25 mouse cellular contexts compared by ENCODE assay signal in genomic region chr5:113600803-113601202, GRCm38 (mm10). TPM values are rescaled to one million over a fixed set of nuclear protein-coding genes. Genes with fewer than 3 reads are reported as not detected.
A peak's percentile ranks its signal among the peaks of the same experiment; 100 is the strongest.
DNase-seq lines count a peak whose midpoint lies in the region; ATAC-seq and TF ChIP-seq lines count a peak whose summit lies in the region.
"Had no signal": no experiment of that assay in that cellular context is flagged by ENCODE, and none has a peak within 500 bp of the region (broad histone marks: within the 10 kb centered on the region; RNA-seq: fewer than 3 reads in every experiment).

No protein-coding gene starts in this region.

- 67% methylated on average over 4 of the region's 4 CpGs for WGBS in forebrain, postnatal 0 days
- WGBS in forebrain, embryonic 10.5 days = 88% methylated on average over 4 of the region's 4 CpGs
- WGBS in midbrain, embryonic 13.5 days = 69% methylated on average over 4 of the region's 4 CpGs
- WGBS in midbrain, embryonic 11.5 days = 79% methylated on average over 4 of the region's 4 CpGs
- 33% methylated on average over 4 of the region's 4 CpGs for WGBS in embryonic facial prominence, embryonic 13.5 days
- 42% methylated on average over 4 of the region's 4 CpGs for WGBS in neural tube, embryonic 14.5 days

- H3K4me1 ChIP-seq in forebrain, postnatal 0 days (ENCODE audit: insufficient read depth) = no peaks in the 10 kb centered on the region
- no peaks in the 10 kb centered on the region for H3K4me1 ChIP-seq in forebrain, embryonic 10.5 days
- H3K4me1 ChIP-seq in midbrain, embryonic 13.5 days (replicated peaks) = no peaks in the 10 kb centered on the region
- no peaks in the 10 kb centered on the region for H3K4me1 ChIP-seq in midbrain, embryonic 11.5 days (ENCODE audit: control insufficient read depth, insufficient read depth, low read length)
- peaks cover 38% of the 10 kb centered on the region for H3K4me1 ChIP-seq in embryonic facial prominence, embryonic 13.5 days
- no peaks in the 10 kb centered on the region for H3K4me1 ChIP-seq in neural tube, embryonic 14.5 days (ENCODE audit: control insufficient read depth, insufficient read depth, low read length)

- no peak overlapping the region for H3K4me2 ChIP-seq in forebrain, postnatal 0 days (ENCODE audit: low read depth)
- no peak overlapping the region for H3K4me2 ChIP-seq in midbrain, embryonic 13.5 days (replicated peaks)
- no peak overlapping the region for H3K4me2 ChIP-seq in midbrain, embryonic 11.5 days
- peak overlapping the region; percentile 20; the same call in 1 of the 2 replicates for H3K4me2 ChIP-seq in embryonic facial prominence, embryonic 13.5 days
- H3K4me2 ChIP-seq in neural tube, embryonic 14.5 days (ENCODE audit: low read depth, low read length) = no peak overlapping the region
- H3K4me2 ChIP-seq: heart, embryonic 11.5 days had no signal

- H3K27ac ChIP-seq in forebrain, postnatal 0 days (ENCODE audit: low read depth, low read length) = no peak overlapping the region
- no peak overlapping the region for H3K27ac ChIP-seq in forebrain, embryonic 10.5 days
- 0 out of 2 replicates have a peak overlapping the region, but pooled peaks have one; percentile 11 for H3K27ac ChIP-seq in midbrain, embryonic 13.5 days
- no peak overlapping the region for H3K27ac ChIP-seq in midbrain, embryonic 11.5 days (ENCODE audit: low read depth, low read length)
- peak overlapping the region; percentile 76 for H3K27ac ChIP-seq in embryonic facial prominence, embryonic 13.5 days
- H3K27ac ChIP-seq in neural tube, embryonic 14.5 days (ENCODE audit: low read depth, low read length) = peak overlapping the region; percentile 64
- H3K27ac ChIP-seq: liver, embryonic 14.5 days; macrophage had no signal

- H3K9ac ChIP-seq in forebrain, postnatal 0 days = no peak overlapping the region
- H3K9ac ChIP-seq in midbrain, embryonic 13.5 days (replicated peaks) = no peak overlapping the region
- no peak overlapping the region for H3K9ac ChIP-seq in midbrain, embryonic 11.5 days (ENCODE audit: low read length)
- no peak overlapping the region for H3K9ac ChIP-seq in embryonic facial prominence, embryonic 13.5 days
- H3K9ac ChIP-seq in neural tube, embryonic 14.5 days (replicated peaks; ENCODE audit: low read depth, low read length) = no peak overlapping the region
- H3K9ac ChIP-seq: liver, embryonic 14.5 days had no signal

- no peaks in the 10 kb centered on the region for H3K9me3 ChIP-seq in forebrain, postnatal 0 days (ENCODE audit: low read length)
- H3K9me3 ChIP-seq in forebrain, embryonic 10.5 days = no peaks in the 10 kb centered on the region
- H3K9me3 ChIP-seq in midbrain, embryonic 13.5 days = no peaks in the 10 kb centered on the region
- H3K9me3 ChIP-seq in midbrain, embryonic 11.5 days (ENCODE audit: control insufficient read depth, low read length) = no peaks in the 10 kb centered on the region
- no peaks in the 10 kb centered on the region for H3K9me3 ChIP-seq in embryonic facial prominence, embryonic 13.5 days
- H3K9me3 ChIP-seq in neural tube, embryonic 14.5 days (ENCODE audit: control insufficient read depth, low read length) = no peaks in the 10 kb centered on the region

- no peak for TF ChIP-seq CTCF in forebrain, postnatal 0 days (IDR thresholded peaks at IDR 0.05; ENCODE audit: low read depth)

- no peaks in the 10 kb centered on the region for H3K27me3 ChIP-seq in forebrain, postnatal 0 days (ENCODE audit: insufficient read depth, low read length)
- no peaks in the 10 kb centered on the region for H3K27me3 ChIP-seq in forebrain, embryonic 10.5 days (ENCODE audit: poor library complexity, severe bottlenecking)
- H3K27me3 ChIP-seq in midbrain, embryonic 13.5 days = no peaks in the 10 kb centered on the region
- no peaks in the 10 kb centered on the region for H3K27me3 ChIP-seq in midbrain, embryonic 11.5 days (ENCODE audit: control insufficient read depth, insufficient read depth, low read length)
- no peaks in the 10 kb centered on the region for H3K27me3 ChIP-seq in embryonic facial prominence, embryonic 13.5 days
- H3K27me3 ChIP-seq in neural tube, embryonic 14.5 days (ENCODE audit: control insufficient read depth, insufficient read depth, low read length) = no peaks in the 10 kb centered on the region

- H3K4me3 ChIP-seq in forebrain, postnatal 0 days (ENCODE audit: low read depth, low read length) = no peak overlapping the region
- no peak overlapping the region for H3K4me3 ChIP-seq in forebrain, embryonic 10.5 days
- no peak overlapping the region for H3K4me3 ChIP-seq in midbrain, embryonic 13.5 days (replicated peaks)
- no peak overlapping the region for H3K4me3 ChIP-seq in midbrain, embryonic 11.5 days (ENCODE audit: low read depth, low read length)
- H3K4me3 ChIP-seq in embryonic facial prominence, embryonic 13.5 days = no peak overlapping the region
- H3K4me3 ChIP-seq in neural tube, embryonic 14.5 days (ENCODE audit: low read depth, low read length) = no peak overlapping the region

- ATAC-seq in forebrain, postnatal 0 days = peak; percentile 25; the same call in 1 of the 2 replicates
- no peak for ATAC-seq in midbrain, embryonic 13.5 days
- ATAC-seq in midbrain, embryonic 11.5 days (ENCODE audit: low FRiP score) = no peak
- no peak for ATAC-seq in embryonic facial prominence, embryonic 13.5 days (ENCODE audit: insufficient number of reproducible peaks, insufficient read depth, low FRiP score, low TSS enrichment, low read depth)
- no peak for ATAC-seq in neural tube, embryonic 14.5 days (ENCODE audit: low read depth)
- ATAC-seq: forebrain, embryonic 14.5 days; inflammation-experienced regulatory T-cells, adult 6 months had no signal

- no peaks in the 10 kb centered on the region for H3K36me3 ChIP-seq in forebrain, postnatal 0 days (ENCODE audit: insufficient read depth)
- no peaks in the 10 kb centered on the region for H3K36me3 ChIP-seq in forebrain, embryonic 10.5 days (replicated peaks)
- H3K36me3 ChIP-seq in midbrain, embryonic 13.5 days = no peaks in the 10 kb centered on the region
- H3K36me3 ChIP-seq in midbrain, embryonic 11.5 days (ENCODE audit: control insufficient read depth, insufficient read depth, low read length) = no peaks in the 10 kb centered on the region
- no peaks in the 10 kb centered on the region for H3K36me3 ChIP-seq in embryonic facial prominence, embryonic 13.5 days
- no peaks in the 10 kb centered on the region for H3K36me3 ChIP-seq in neural tube, embryonic 14.5 days (ENCODE audit: control insufficient read depth, insufficient read depth, low read length)
- H3K36me3 ChIP-seq: G1E had no signal

- DNase-seq in forebrain, postnatal 0 days = no peak
- DNase-seq in forebrain, embryonic 10.5 days (ENCODE audit: extremely low spot score, low spot score) = no peak
- no peak for DNase-seq in midbrain, embryonic 11.5 days (ENCODE audit: low spot score, missing footprints)
- no peak for DNase-seq in left cerebral cortex, adult 8-10 months (ENCODE audit: low spot score in 2 of 2)
- DNase-seq: adrenal gland, postnatal 10 days; cerebellum, adult 8-10 months; cerebellum, postnatal 25 days; gastrocnemius, postnatal 25 days; heart, adult 11 months; heart, postnatal 36 days; kidney, adult 11 months; kidney, postnatal 14 days; layer of hippocampus, adult 9-11 months; liver; lung, adult 2 months; lung, postnatal 10 days had no signal

RNA-seq across cellular contexts. Expression of gene Cmklr1, which starts 49.4 kb away (rescaled TPM):
- 0.92 and 2.7 TPM in 2 replicates for total RNA-seq in forebrain, postnatal 0 days (2014; rRNA removed)
- 0.72 and 1.4 TPM in 2 replicates for polyA plus RNA-seq in forebrain, postnatal 0 days (2015; fragmentation: Nextera tagmentation; extraction: Ambion mirVana)
- polyA plus RNA-seq in forebrain, embryonic 10.5 days (2016; fragmentation: Nextera tagmentation; extraction: Ambion mirVana) = 0.32 and 0.98 TPM in 2 replicates
- polyA plus RNA-seq in midbrain, embryonic 13.5 days (2015; fragmentation: Nextera tagmentation; extraction: Ambion mirVana) = 1.4 and 2.5 TPM in 2 replicates
- polyA plus RNA-seq in midbrain, embryonic 11.5 days (2014; fragmentation: Nextera tagmentation; extraction: Ambion mirVana) = 0.98 and 2.2 TPM in 2 replicates
- 4.5 and 5.3 TPM in 2 replicates for polyA plus RNA-seq in embryonic facial prominence, embryonic 13.5 days (2015; fragmentation: Nextera tagmentation; extraction: Ambion mirVana)
- polyA plus RNA-seq in neural tube, embryonic 14.5 days (2014; fragmentation: Nextera tagmentation; extraction: Ambion mirVana) = 0.80 and 2.2 TPM in 2 replicates
- total RNA-seq in left cerebral cortex, adult 8-10 months (2022) = 10 to 100 TPM in 1 of 4 experiments, 1 to 10 TPM in 3; 3.5 to 10.9 (median 7.1) TPM
- polyA plus RNA-seq: G1E had no signal

Comparison
In these comparisons a context has a peak if more than half of its experiments do, and no peak if none do; other contexts are left out.
1. H3K27ac ChIP-seq: peak in midbrain, embryonic 13.5 days (single experiment), embryonic facial prominence, embryonic 13.5 days (single experiment) and neural tube, embryonic 14.5 days (single experiment); none in forebrain, postnatal 0 days (single experiment), forebrain, embryonic 10.5 days (single experiment) and midbrain, embryonic 11.5 days (single experiment).